Mouse (Mus musculus): ENCODE results near the gene Csn2. TPM values are rescaled to one million over a fixed set of nuclear protein-coding genes. Genes with fewer than 3 reads are reported as not detected.

The Csn2 gene
- polyA plus RNA-seq (2017; shearing (Covaris generic)), result not detected

DNA sequence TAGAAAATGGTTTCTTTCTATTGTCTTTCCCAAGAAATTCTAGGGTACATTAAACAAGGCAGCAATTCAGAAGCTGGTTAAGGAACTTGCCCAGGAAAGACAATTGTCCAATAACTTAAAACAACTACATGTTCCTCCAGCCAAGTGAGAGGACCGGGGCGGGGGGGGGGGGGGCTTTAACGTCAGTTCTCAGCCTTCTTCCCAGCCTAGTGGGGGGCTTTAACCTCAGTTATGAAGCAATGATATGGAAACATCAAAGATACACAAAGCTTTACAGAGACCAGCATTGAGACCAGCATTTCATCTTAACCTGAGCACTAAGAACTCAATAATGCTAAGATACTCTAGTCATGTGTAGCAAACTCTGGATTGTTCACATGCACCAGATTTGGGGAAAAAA is at the start of gene Csn2:
Gene Csn2 (minus strand): TSS at position 101 of the 400 bp plus-strand sequence.
- ATAC-seq, result no peak

DNA sequence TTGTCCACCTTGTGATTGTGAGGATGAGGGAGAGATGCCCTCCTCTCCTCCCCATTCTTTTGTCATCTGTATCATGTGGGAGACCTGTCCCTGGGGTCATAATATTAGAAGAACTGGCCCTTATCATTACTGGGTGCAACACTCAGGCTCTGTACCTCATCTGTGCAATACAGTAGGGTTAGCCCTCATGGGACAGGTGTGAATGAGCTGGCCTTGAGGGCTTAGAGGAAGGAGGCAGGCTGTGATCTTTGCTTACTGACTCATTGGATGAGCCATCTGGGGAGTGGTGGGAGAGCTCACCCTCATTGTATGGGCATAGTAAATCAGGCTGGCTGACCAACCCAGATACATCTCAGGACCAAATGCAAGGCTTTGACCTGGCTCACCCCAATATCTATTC is 35.4 kb upstream of the Csn2 start:
- ATAC-seq, result no peak

- no peak for ATAC-seq
Measured at GRCm38 (mm10) chr5:87705891-87706290, 6.5 kb upstream of the Csn2 start.

- ATAC-seq, result no peak
Measured at GRCm38 (mm10) chr5:87665908-87666307, 33.5 kb downstream of the Csn2 start, which contains the start of gene Csn1s1. Gene Csn1s1, plus strand, starts transcription at chr5:87666208.

DNA sequence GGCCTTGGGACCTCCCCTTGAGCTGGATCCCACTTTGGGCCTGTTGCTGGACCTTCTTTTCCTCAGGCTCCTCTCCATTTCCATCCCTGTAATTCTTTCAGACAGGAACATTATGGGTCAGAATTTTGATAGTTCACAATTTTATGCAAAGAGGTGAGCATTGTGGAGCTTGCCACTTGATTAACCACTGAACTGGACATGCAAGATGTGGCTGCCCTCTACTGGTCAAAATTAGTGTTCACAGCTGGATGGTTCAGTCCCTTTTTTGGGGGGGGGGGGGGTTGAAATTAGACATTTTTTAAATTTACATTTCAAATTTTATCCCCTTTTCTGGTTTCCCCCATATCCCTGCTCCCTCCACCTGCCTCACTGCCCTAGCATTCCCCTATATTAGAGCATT is 56.6 kb downstream of the Csn2 start:
- ATAC-seq, result no peak

Other genes starting within 250 kb of the Csn2 start
- gene Ugt2a2, start 217.4 kb downstream of the Csn2 start, polyA plus RNA-seq (2017; shearing (Covaris generic)), result not detected
- not detected for gene Gm43638, start 212.8 kb downstream of the Csn2 start, polyA plus RNA-seq (2017; shearing (Covaris generic))
- not detected for gene Ugt2a1, start 208.8 kb downstream of the Csn2 start, polyA plus RNA-seq (2017; shearing (Covaris generic))
- not detected for gene Sult1b1, start 161.4 kb downstream of the Csn2 start, polyA plus RNA-seq (2017; shearing (Covaris generic))
- gene Sult1d1, start 130.6 kb downstream of the Csn2 start, polyA plus RNA-seq (2017; shearing (Covaris generic)), result not detected
- gene Sult1e1, start 108.0 kb downstream of the Csn2 start, polyA plus RNA-seq (2017; shearing (Covaris generic)), result not detected
- gene Csn1s1, start 33.4 kb downstream of the Csn2 start, polyA plus RNA-seq (2017; shearing (Covaris generic)), result not detected
- not detected for gene Csn1s2a, start 74.9 kb upstream of the Csn2 start, polyA plus RNA-seq (2017; shearing (Covaris generic))
- under 1 TPM in 1 of 2 experiments, not detected in 1; 0.40 TPM for gene Csn1s2b, start 108.5 kb upstream of the Csn2 start, polyA plus RNA-seq (2017; shearing (Covaris generic))
- gene Prr27, start 126.1 kb upstream of the Csn2 start, polyA plus RNA-seq (2017; shearing (Covaris generic)), result not detected
- gene Odam, start 185.4 kb upstream of the Csn2 start, polyA plus RNA-seq (2017; shearing (Covaris generic)), result not detected
- gene Csn3, start 225.9 kb upstream of the Csn2 start, polyA plus RNA-seq (2017; shearing (Covaris generic)), result not detected